Mouse (Mus musculus): ENCODE measurements around the gene Fam229a. TPM values are rescaled to one million over a fixed set of nuclear protein-coding genes. Genes with fewer than 3 reads are reported as not detected.
A peak's percentile ranks its signal among the peaks of the same experiment; 100 is the strongest.
"Not testable (repeated sequence)": the region's sequence is repeated elsewhere in the genome, so short reads cannot be mapped to it uniquely, and the experiment has no call there.

Gene Fam229a
- total RNA-seq, 2 experiments from 2014 or later, result 0.87 TPM; not detected in 1

DNA sequence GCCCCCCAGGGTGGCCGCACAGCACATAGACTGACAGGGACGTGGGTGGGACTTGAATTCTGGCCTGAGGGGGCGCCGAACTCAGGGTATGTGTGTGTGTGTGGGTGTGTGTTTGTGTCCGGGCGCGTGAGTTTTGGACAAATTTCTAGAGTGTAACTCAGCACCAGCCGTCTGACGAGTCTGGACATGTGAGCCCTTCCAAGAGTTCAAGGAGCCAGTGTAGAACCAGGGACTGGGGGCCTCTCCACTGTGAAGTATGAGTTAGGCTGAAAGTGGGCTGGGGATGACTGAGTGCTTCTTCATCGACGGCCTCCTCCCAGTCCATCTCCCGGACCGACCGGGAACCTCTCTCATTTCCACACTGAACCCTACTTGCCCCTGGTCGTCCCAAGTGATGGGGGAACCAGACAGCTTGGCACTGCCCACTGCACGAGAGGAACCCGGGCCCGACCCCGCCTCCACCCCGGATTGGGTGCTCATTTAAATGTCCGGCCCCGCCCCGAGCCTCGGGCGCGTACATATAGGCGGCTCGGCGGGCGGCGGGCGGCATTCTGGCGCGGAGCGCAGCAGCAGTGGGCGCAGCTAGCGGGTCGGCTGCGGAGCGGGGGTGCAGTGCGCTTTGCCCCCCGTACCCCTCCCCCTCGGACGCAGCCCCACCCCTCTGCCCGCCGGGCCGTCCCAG, 22.2 kb downstream of the Fam229a start, which contains the start of gene Marcksl1:
Marcksl1 (plus strand) TSS at position 496 of the 682 bp plus-strand sequence.
- intact Hi-C loops (cut with DNase I), result no loop called here
- DNase-seq (ENCODE audit: low spot score in 2 of 2), result peak; percentile 89 to 93

DNA sequence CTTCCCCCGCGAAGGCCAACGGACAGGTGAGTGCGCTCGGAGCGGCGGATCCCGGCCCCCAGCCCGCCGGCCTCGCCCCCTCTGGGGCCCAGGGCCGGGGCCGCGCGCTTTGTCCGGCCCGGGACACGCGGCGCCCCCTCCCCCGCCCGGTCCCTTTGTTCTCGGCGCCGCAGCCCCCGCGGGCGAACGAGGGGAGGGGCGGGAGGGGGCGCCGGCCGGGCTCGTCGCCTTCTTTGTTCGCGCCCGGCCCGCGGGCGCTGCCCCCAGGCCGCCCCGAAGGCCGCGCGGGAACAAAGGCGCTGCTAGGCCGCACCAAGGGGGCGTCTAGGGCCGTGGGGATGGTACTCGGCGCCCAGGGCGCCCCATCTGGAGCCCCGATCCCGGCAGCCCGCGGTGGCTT, 22.9 kb downstream of the Fam229a start:
- intact Hi-C loops (cut with DNase I), result loop anchor here (1.0 kb wide), 1 partner anchor 19 kb away; no protein-coding TSS in a partner anchor
- DNase-seq (ENCODE audit: low spot score in 2 of 2), result no peak

DNA sequence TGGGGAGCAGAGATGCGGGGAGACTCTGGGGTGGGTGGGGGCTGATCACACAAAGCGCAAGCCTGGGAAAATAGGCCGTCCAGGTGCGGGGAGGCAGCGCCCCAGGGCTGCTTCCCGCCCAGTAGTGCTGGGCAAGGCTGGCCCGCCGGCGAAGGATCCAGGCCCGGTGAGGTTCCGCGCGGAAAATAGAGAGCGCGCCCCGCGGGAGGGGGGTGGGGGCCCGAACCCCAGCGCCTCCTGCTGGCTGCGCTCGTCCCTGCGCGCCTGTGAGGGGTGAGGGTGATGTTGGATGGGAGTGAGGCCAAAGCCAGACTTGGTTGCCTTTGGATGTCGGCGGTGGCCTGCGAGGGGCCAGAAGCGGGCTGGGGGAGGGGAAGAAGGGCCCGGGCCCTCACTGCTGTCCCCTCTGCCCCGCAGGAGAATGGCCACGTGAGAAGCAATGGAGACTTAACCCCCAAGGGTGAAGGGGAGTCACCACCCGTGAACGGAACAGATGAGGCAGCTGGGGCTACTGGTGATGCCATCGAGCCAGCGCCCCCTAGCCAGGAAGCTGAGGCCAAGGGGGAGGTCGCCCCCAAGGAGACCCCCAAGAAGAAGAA, 23.4 kb downstream of the Fam229a start:
- peak; percentile 52 to 68 for DNase-seq (ENCODE audit: low spot score in 2 of 2)
- intact Hi-C loops (cut with DNase I), result loop anchor here (1.0 kb wide), 1 partner anchor 19 kb away; no protein-coding TSS in a partner anchor

DNA sequence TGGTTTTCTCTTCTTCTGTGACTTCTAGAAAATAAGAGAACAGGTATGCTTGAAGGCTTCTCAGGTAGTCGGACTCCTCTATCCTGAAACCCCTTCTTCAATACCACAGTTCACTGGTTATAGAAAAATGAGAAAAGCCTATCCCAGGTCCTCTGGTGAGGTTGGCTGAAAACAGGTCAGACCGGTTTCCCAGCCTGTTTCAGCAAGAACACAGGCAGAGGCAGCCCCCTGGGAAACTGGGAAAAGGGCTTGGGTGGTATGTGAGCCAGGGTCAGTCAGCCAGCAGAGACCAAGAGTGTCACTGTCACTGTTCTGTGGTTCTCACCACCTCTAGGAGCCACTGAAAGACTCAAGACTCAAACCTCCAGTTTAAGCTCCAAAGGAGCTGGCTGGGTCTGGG, 25.9 kb downstream of the Fam229a start:
- no peak for DNase-seq (ENCODE audit: low spot score in 2 of 2)
- intact Hi-C loops (cut with DNase I), result no loop called here

DNA sequence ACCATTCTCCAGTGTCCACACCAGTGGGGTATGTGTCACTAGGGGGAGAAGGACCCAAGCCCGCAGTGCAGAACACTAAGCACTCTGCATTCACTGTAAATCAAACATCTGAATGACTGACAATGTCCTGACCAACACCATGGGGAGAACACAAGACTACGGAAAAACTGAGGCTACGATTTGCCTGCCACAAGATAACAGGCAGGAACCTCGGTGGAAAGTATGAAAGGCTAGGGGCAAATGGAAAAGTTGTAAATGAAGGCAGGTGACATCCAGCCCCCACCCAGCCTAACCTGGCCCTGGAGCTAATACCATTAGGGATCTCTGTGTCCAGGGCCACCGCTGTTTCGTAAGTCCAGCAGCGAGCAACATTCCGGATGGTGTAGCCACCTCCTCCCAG, 27.5 kb downstream of the Fam229a start:
- intact Hi-C loops (cut with DNase I), result no loop called here
- DNase-seq (ENCODE audit: low spot score in 2 of 2), result no peak

DNA sequence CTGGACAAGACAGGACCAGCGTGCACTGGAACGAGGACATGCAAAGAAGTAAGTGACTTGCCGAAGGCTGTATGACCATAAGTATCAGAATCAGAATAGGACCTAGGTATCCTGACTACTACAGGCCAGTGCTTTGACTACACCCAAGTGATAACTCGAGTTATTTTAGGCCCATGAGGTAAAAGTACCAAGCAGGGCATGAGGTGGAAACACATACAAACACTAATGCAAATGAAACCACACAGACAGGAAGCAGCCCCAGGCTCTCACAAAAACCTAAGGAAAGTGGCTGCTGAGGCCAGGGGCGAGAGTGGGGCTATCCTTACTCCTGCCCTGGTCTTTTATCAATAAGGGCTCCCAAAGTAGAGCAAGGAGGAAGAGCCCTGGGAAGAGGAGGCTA, 34.3 kb downstream of the Fam229a start:
- intact Hi-C loops (cut with DNase I), result no loop called here
- no peak for DNase-seq (ENCODE audit: low spot score in 2 of 2)

DNA sequence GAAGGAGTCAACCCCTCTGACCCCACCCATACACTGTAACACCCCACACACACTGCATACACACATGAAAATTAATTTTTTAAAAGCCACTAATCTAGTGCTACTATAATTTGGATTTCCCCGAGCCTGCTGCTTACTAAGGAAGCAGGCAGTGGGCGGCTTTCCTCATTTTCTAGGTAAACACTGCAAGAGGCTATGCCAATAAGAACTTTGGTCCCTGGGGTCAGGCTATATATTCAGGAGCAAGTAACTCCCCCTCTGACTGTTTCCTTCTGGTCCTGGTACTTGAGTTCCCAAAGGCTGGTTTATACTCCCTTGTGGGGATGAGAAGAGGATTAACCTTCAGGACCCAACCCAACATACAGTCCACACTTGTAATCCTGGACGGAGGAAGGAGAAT, 34.9 kb downstream of the Fam229a start:
- no peak for DNase-seq (ENCODE audit: low spot score in 2 of 2)
- intact Hi-C loops (cut with DNase I), result no loop called here

DNA sequence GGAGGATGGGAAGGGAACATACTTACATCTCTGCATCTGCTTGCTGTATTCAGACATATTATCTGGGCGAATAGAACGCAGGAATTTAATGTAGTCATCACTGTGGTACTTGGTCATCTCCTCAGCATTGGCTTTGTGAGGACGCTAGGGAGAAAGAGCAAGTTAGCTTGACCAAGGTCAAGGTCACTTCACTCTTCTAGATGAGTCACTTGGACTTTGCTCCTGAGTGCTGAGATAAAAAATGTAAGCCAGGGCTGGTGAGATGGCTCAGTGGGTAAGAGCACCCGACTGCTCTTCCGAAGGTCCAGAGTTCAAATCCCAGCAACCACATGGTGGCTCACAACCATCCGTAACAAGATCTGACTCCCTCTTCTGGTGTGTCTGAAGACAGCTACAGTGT, 37.9 kb downstream of the Fam229a start:
- DNase-seq (ENCODE audit: low spot score in 2 of 2); intact Hi-C loops (cut with DNase I): not testable (repeated sequence)

DNA sequence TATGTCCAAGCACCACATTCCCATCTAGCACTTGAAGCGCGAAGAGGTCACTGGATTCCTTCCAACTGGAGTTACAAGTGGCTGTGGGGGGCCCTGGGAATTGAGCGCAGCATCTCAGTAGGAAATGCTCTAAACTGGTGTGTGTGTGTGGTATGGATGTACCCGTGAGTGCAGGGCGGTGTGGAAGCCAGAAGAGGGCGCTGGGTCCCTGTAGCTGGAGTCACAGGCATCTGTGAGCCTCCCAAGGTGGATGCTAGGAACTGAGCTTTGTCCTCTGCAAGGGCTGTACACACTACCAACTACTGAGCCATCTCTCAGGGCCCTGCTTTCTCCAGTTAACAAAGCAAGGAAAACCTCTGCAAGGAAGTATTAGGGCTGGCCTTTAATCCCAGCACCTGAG, 49.0 kb downstream of the Fam229a start:
- intact Hi-C loops (cut with DNase I), result no loop called here
- no peak for DNase-seq (ENCODE audit: low spot score in 2 of 2)

Other genes with a start within 250 kb of the Fam229a start
- 10 to 100 TPM; 17.9 to 21.1 TPM for gene C77080, start 229.8 kb upstream of the Fam229a start, total RNA-seq (2021)
- 1 to 10 TPM; 1.2 to 2.2 TPM for gene Sync, start 203.6 kb upstream of the Fam229a start, total RNA-seq (2021)
- gene Rbbp4, start 155.8 kb upstream of the Fam229a start, total RNA-seq (2021), result 100 to 1,000 TPM; 124 to 129 TPM
- 10 to 100 TPM; 22.4 to 23.5 TPM for gene Zbtb8os, start 155.5 kb upstream of the Fam229a start, total RNA-seq (2021)
- gene Zbtb8a, start 113.1 kb upstream of the Fam229a start, total RNA-seq (2021), result 1 to 10 TPM; 7.4 to 8.0 TPM
- gene Zbtb8b, start 50.3 kb upstream of the Fam229a start, total RNA-seq (2021), result 1 to 10 TPM; 4.4 TPM
- 10 to 100 TPM; 48.2 to 52.0 TPM for gene Bsdc1, start 29.6 kb upstream of the Fam229a start, total RNA-seq (2021)
- under 1 TPM; 0.29 to 0.44 TPM for gene Tssk3, start 168 bp upstream of the Fam229a start, total RNA-seq (2021)
- 100 to 1,000 TPM; 538 to 599 TPM for gene Marcksl1, start 22.4 kb downstream of the Fam229a start, total RNA-seq (2021)
- 10 to 100 TPM; 27.2 to 30.2 TPM for gene Hdac1, start 51.5 kb downstream of the Fam229a start, total RNA-seq (2021)
- 1 to 10 TPM; 5.5 to 8.5 TPM for gene Lck, start 82.5 kb downstream of the Fam229a start, total RNA-seq (2021)
- gene Fam167b, start 87.4 kb downstream of the Fam229a start, total RNA-seq (2021), result not detected
- gene Eif3i, start 109.5 kb downstream of the Fam229a start, total RNA-seq (2021), result 100 to 1,000 TPM; 139 to 140 TPM
- gene Tmem234, start 109.5 kb downstream of the Fam229a start, total RNA-seq (2021), result 100 to 1,000 TPM in 1 of 2 experiments, 10 to 100 TPM in 1; 91.8 to 105 TPM
- 1 to 10 TPM; 2.7 to 3.9 TPM for gene Dcdc2b, start 123.1 kb downstream of the Fam229a start, total RNA-seq (2021)
- 10 to 100 TPM; 29.3 to 35.1 TPM for gene Iqcc, start 127.9 kb downstream of the Fam229a start, total RNA-seq (2021)
- 100 to 1,000 TPM; 103 to 110 TPM for gene Ccdc28b, start 132.8 kb downstream of the Fam229a start, total RNA-seq (2021)
- gene Txlna, start 149.9 kb downstream of the Fam229a start, total RNA-seq (2021), result 10 to 100 TPM; 40.2 to 45.5 TPM
- gene Kpna6, start 181.6 kb downstream of the Fam229a start, total RNA-seq (2021), result 10 to 100 TPM; 89.2 to 94.5 TPM
- 10 to 100 TPM; 12.6 to 15.3 TPM for gene Tmem39b, start 205.6 kb downstream of the Fam229a start, total RNA-seq (2021)